9 mouse cellular contexts compared by ENCODE assay signal in the genomic region with DNA sequence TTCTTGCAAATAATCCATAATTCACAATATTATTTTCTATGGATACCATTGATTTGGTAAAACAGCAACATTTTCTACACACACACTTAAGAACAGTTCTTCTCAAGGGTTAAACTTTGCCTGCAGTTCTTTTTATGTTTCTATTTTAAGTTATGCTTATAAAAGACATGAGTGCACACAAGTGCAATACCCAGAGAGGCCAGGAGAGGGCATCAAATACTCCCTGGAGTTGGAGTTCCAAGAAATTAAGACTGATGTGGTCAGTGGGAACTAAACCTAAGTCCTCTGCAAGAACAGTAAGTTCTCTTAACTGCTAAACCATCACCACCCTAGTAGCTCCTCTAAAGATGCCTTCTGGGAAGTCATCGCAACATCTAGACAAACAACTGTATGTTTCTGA.
DNase-seq lines count a peak whose midpoint lies in the region; ATAC-seq and TF ChIP-seq lines count a peak whose summit lies in the region.
"Had no signal": no experiment of that assay in that cellular context is flagged by ENCODE, and none has a peak within 500 bp of the region (broad histone marks: within the 10 kb centered on the region; RNA-seq: fewer than 3 reads in every experiment).

No protein-coding gene starts in this region.

- DNase-seq in frontal cortex, postnatal 36 days (ENCODE audit: low spot score in 2 of 2), result peak; percentile 28 to 53
- DNase-seq in frontal cortex, postnatal 14 days (ENCODE audit: low spot score in 2 of 2), result no peak
- peak; percentile 38 to 59 for DNase-seq in right cerebral cortex, adult 2 months (ENCODE audit: low spot score in 2 of 2)
- DNase-seq in right cerebral cortex, postnatal 36 days (ENCODE audit: low spot score in 2 of 2), result no peak
- DNase-seq in embryo, embryonic 10.5 days (ENCODE audit: low spot score), result peak; percentile 85
- DNase-seq in layer of hippocampus, postnatal 10 days (ENCODE audit: low spot score in 2 of 2), result peak; percentile 36 to 44
- peak; percentile 17 for DNase-seq in stomach, postnatal 0 days (ENCODE audit: low spot score)

- H3K4me3 ChIP-seq in stomach, postnatal 0 days (ENCODE audit: low read depth, low read length), result no peak overlapping the region
- H3K4me3 ChIP-seq: heart, embryonic 13.5 days had no signal

- H3K27me3 ChIP-seq in stomach, postnatal 0 days (ENCODE audit: control insufficient read depth, insufficient read depth, low read length), result no peaks in the 10 kb centered on the region
- H3K27me3 ChIP-seq: heart, embryonic 13.5 days had no signal

- TF ChIP-seq CTCF in stomach, postnatal 0 days (IDR thresholded peaks at IDR 0.05; ENCODE audit: low read depth), result peak; percentile 61

- no peak overlapping the region for H3K4me2 ChIP-seq in stomach, postnatal 0 days (replicated peaks; ENCODE audit: low read depth)
- H3K4me2 ChIP-seq: heart, embryonic 13.5 days had no signal

- no peaks in the 10 kb centered on the region for H3K4me1 ChIP-seq in stomach, postnatal 0 days (replicated peaks; ENCODE audit: control insufficient read depth, insufficient read depth)
- H3K4me1 ChIP-seq: heart, embryonic 13.5 days had no signal

- no peak for TF ChIP-seq EP300 in stomach, postnatal 0 days (optimal IDR thresholded peaks at IDR 0.05)

- no peaks in the 10 kb centered on the region for H3K36me3 ChIP-seq in stomach, postnatal 0 days (ENCODE audit: control insufficient read depth, insufficient read depth, low read length)
- H3K36me3 ChIP-seq: heart, embryonic 13.5 days had no signal

- no peaks in the 10 kb centered on the region for H3K9me3 ChIP-seq in stomach, postnatal 0 days (ENCODE audit: control insufficient read depth, low read length)

- no peak overlapping the region for H3K27ac ChIP-seq in stomach, postnatal 0 days (replicated peaks)
- H3K27ac ChIP-seq: heart, embryonic 13.5 days had no signal

- ATAC-seq in stomach, postnatal 0 days (ENCODE audit: low FRiP score, low TSS enrichment), result no peak
- ATAC-seq in inflammation-experienced regulatory T-cells, adult 6 months, result no peak

- WGBS in stomach, postnatal 0 days, result 71% methylated on average over 1 of the region's 1 CpGs

- H3K9ac ChIP-seq in stomach, postnatal 0 days (ENCODE audit: low read length), result no peak overlapping the region
- H3K9ac ChIP-seq: heart, embryonic 13.5 days had no signal

Comparison
In these comparisons a context has a peak if more than half of its experiments do, and no peak if none do; other contexts are left out.
1. DNase-seq: peak in frontal cortex, postnatal 36 days (2 of 2), right cerebral cortex, adult 2 months (2 of 2), embryo, embryonic 10.5 days (single experiment), layer of hippocampus, postnatal 10 days (2 of 2) and stomach, postnatal 0 days (single experiment); none in frontal cortex, postnatal 14 days (0 of 2) and right cerebral cortex, postnatal 36 days (0 of 2).